Mouse (Mus musculus) hindbrain, embryonic 16.5 days (tissue): Measurements from ENCODE around the gene Olfr734. TPM values are rescaled to one million over a fixed set of nuclear protein-coding genes. Genes with fewer than 3 reads are reported as not detected.

Experiments
- ATAC-seq: fragments of 200-750 bp; cut with Nextera tagmentation; 2 replicates; pipeline ENCODE4 v1.8.0; 2017; ENCODE audit warnings: moderate TSS enrichment, moderate library complexity
- H3K27ac ChIP-seq: fragments of 300-500 bp; sonication (generic); 2 replicates; pipeline ENCODE4 v1.5.1; 2014; ENCODE audit warnings: low read depth, mild to moderate bottlenecking, control low read depth, low read length, moderate library complexity
- H3K27me3 ChIP-seq: fragments of 300-500 bp; sonication (generic); replicated peaks from 2 replicates; pipeline ENCODE4 v1.6.1; 2014; ENCODE audit warnings: low read length; ENCODE audit not compliant: control insufficient read depth, insufficient read depth
- H3K36me3 ChIP-seq: fragments of 300-500 bp; sonication (generic); 2 replicates; pipeline ENCODE4 v1.6.1; 2014; ENCODE audit warnings: mild to moderate bottlenecking, low read length, moderate library complexity, mixed read lengths; ENCODE audit not compliant: control insufficient read depth, insufficient read depth
- H3K4me1 ChIP-seq: fragments of 300-500 bp; sonication (generic); 2 replicates; pipeline ENCODE4 v1.6.1; 2014; ENCODE audit warnings: low read depth, low read length; ENCODE audit not compliant: control insufficient read depth, insufficient read depth
- H3K4me2 ChIP-seq: fragments of 300-500 bp; sonication (generic); 2 replicates; pipeline ENCODE4 v1.6.1; 2014; ENCODE audit warnings: mild to moderate bottlenecking, low read length, control low read depth, moderate library complexity
- H3K4me3 ChIP-seq: fragments of 300-500 bp; sonication (generic); 2 replicates; pipeline ENCODE4 v1.5.1; 2014; ENCODE audit warnings: mild to moderate bottlenecking, low read length, control low read depth, moderate library complexity
- H3K9ac ChIP-seq: fragments of 300-500 bp; sonication (generic); 2 replicates; pipeline ENCODE4 v1.6.1; 2014; ENCODE audit warnings: low read depth, mild to moderate bottlenecking, control low read depth, low read length, moderate library complexity
- H3K9me3 ChIP-seq: fragments of 300-500 bp; sonication (generic); 2 replicates; pipeline ENCODE4 v1.6.1; 2014; ENCODE audit warnings: mild to moderate bottlenecking, low read length, moderate library complexity; ENCODE audit not compliant: control insufficient read depth
- WGBS: fragments of 180-500 bp; shearing (Covaris S2); extraction: QIAGEN DNeasy Blood & Tissue Kit; methylation state at CpG from one replicate; pipeline ENCODE4 v1.1.7; 2014; 5-methylcytosine and 5-hydroxymethylcytosine counted together
- polyA plus RNA-seq: library from polyadenylated mRNA; unstranded; fragments of >200 nt; fragmentation: Nextera tagmentation; extraction: Ambion mirVana; gene quantifications from 2 replicates; pipeline ENCODE4 v1.2.1, GENCODE M21; 2015

Olfr734 gene
- not detected in 2 replicates for polyA plus RNA-seq

GRCm38 (mm10) chr14:50326661-50327060, at the start of gene Olfr734:
TSS of gene Olfr734 (minus strand) at chr14:50326761.
- Histone ChIP-seq H3K9ac (no peak within 1 kb of the TSS), H3K36me3 (no peaks in the 10 kb centered on the region), H3K4me3 (no peak within 1 kb of the TSS), H3K9me3 (no peaks in the 10 kb centered on the region), H3K27ac (no peak within 1 kb of the TSS), H3K4me2 (no peak within 1 kb of the TSS), H3K4me1 (no peaks in the 10 kb centered on the region), H3K27me3 (no peaks in the 10 kb centered on the region)
- no peak for ATAC-seq
- WGBS = 80% methylated on average over 1 of the region's 1 CpGs

- Histone ChIP-seq H3K9me3 (no peaks in the 10 kb centered on the region), H3K27ac (no peak overlapping the region), H3K36me3 (no peaks in the 10 kb centered on the region), H3K4me2 (no peak overlapping the region), H3K27me3 (no peaks in the 10 kb centered on the region), H3K4me1 (no peaks in the 10 kb centered on the region), H3K9ac (no peak overlapping the region), H3K4me3 (no peak overlapping the region)
- WGBS = 88% methylated on average over 2 of the region's 2 CpGs
- ATAC-seq = no peak
Observed at GRCm38 (mm10) chr14:50363561-50363960, 37.0 kb upstream of the Olfr734 start.

GRCm38 (mm10) chr14:50360480-50360879, 33.9 kb upstream of the Olfr734 start:
- Histone ChIP-seq H3K36me3 (no peaks in the 10 kb centered on the region), H3K4me3 (no peak overlapping the region), H3K9me3 (no peaks in the 10 kb centered on the region), H3K9ac (no peak overlapping the region), H3K4me1 (no peaks in the 10 kb centered on the region), H3K4me2 (no peak overlapping the region), H3K27ac (no peak overlapping the region), H3K27me3 (no peaks in the 10 kb centered on the region)
- WGBS = 90% methylated on average over 3 of the region's 3 CpGs
- no peak for ATAC-seq

DNA sequence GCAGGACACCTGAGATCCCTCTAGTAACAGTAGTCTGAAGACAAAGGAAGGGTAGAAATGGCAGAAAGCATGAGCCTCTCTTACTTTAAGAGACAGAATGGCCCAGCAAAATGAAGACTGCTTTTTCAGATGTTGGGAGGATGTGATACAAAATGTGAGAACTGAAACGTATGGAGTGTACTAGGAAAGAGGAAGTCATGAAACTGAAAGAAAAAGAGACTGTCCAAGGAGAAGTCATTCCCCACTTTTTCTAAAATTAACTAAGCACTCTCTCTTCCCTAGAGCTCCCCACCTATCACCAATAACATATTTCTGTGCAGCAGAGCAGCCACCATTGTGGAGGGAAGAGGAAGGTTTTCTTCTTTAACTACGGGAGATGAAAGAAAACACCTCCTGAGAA, 31.0 kb upstream of the Olfr734 start, which contains the start of gene Tlr11:
Gene Tlr11 (plus strand): TSS at position 322 of the 400 bp plus-strand sequence.
- H3K4me2 ChIP-seq = no peak within 1 kb of the TSS
- H3K9ac ChIP-seq = no peak within 1 kb of the TSS
- WGBS = 96% methylated on average over 2 of the region's 2 CpGs

GRCm38 (mm10) chr14:50356725-50357124, 30.2 kb upstream of the Olfr734 start:
- H3K27me3 ChIP-seq = no peaks in the 10 kb centered on the region
- no peaks in the 10 kb centered on the region for H3K4me1 ChIP-seq
- H3K4me3 ChIP-seq = no peak overlapping the region
- no peak overlapping the region for H3K27ac ChIP-seq
- 86% methylated on average over 2 of the region's 2 CpGs for WGBS
- H3K9me3 ChIP-seq = no peaks in the 10 kb centered on the region
- H3K36me3 ChIP-seq = no peaks in the 10 kb centered on the region
- H3K4me2 ChIP-seq = no peak overlapping the region
- no peak for ATAC-seq
- H3K9ac ChIP-seq = no peak overlapping the region

More for the DNA sequence above, 31.0 kb upstream of the Olfr734 start, which contains the start of gene Tlr11:
- no peaks in the 10 kb centered on the region for H3K9me3 ChIP-seq
- no peaks in the 10 kb centered on the region for H3K36me3 ChIP-seq
- H3K4me1 ChIP-seq = no peaks in the 10 kb centered on the region
- H3K4me3 ChIP-seq = no peak within 1 kb of the TSS
- no peaks in the 10 kb centered on the region for H3K27me3 ChIP-seq
- no peak within 1 kb of the TSS for H3K27ac ChIP-seq
- ATAC-seq = no peak

GRCm38 (mm10) chr14:50352438-50352837, 25.9 kb upstream of the Olfr734 start:
- Histone ChIP-seq H3K9ac (no peak overlapping the region), H3K4me1 (no peaks in the 10 kb centered on the region), H3K9me3 (no peaks in the 10 kb centered on the region), H3K4me2 (no peak overlapping the region), H3K4me3 (no peak overlapping the region), H3K27me3 (no peaks in the 10 kb centered on the region), H3K36me3 (no peaks in the 10 kb centered on the region), H3K27ac (no peak overlapping the region)
- 28% methylated on average over 3 of the region's 3 CpGs for WGBS
- ATAC-seq = no peak

- H3K36me3 ChIP-seq = no peaks in the 10 kb centered on the region
- peak; percentile 58 for ATAC-seq
- 86% methylated on average over 2 of the region's 2 CpGs for WGBS
Observed at GRCm38 (mm10) chr14:50348796-50349195, 22.2 kb upstream of the Olfr734 start, which contains the start of gene Olfr735. TSS of gene Olfr735 (minus strand) at chr14:50348872.

GRCm38 (mm10) chr14:50301422-50301821, 25.1 kb downstream of the Olfr734 start, which contains the start of gene Olfr733:
TSS of gene Olfr733 (minus strand) at chr14:50301522.
- no peaks in the 10 kb centered on the region for H3K36me3 ChIP-seq
- no peak within 1 kb of the TSS for H3K4me2 ChIP-seq

More at GRCm38 (mm10) chr14:50348796-50349195, 22.2 kb upstream of the Olfr734 start, which contains the start of gene Olfr735:
- Histone ChIP-seq H3K9me3 (no peaks in the 10 kb centered on the region), H3K27me3 (no peaks in the 10 kb centered on the region), H3K4me3 (no peak within 1 kb of the TSS), H3K9ac (no peak within 1 kb of the TSS), H3K4me1 (no peaks in the 10 kb centered on the region), H3K4me2 (no peak within 1 kb of the TSS), H3K27ac (no peak within 1 kb of the TSS)

DNA sequence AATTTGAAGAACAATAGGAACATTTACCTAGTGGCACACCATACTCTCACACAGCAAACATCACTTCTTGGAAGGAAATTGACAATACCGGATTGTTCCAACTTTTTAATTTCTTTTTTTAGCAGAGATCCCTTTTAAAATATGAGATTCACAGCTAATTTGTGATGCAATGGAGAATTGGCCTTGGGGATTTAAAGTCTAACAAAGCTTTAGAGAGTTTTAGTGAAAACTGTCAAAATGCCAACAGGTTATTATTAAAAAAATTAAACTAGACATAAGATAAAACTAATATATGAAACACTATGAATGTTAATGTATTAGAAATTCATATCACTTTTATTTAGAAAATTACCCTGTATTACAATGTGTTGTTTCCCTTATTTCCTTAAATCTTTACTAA, 42.5 kb downstream of the Olfr734 start, which contains the start of gene Olfr732:
Gene Olfr732 (minus strand): TSS at position 101 of the 400 bp plus-strand sequence.
- no peak within 1 kb of the TSS for H3K4me3 ChIP-seq
- no peaks in the 10 kb centered on the region for H3K36me3 ChIP-seq
- no peak within 1 kb of the TSS for H3K27ac ChIP-seq
- H3K27me3 ChIP-seq = no peaks in the 10 kb centered on the region
- no peak within 1 kb of the TSS for H3K4me2 ChIP-seq
- WGBS = 95% methylated on average over 1 of the region's 1 CpGs
- no peaks in the 10 kb centered on the region for H3K9me3 ChIP-seq
- ATAC-seq = no peak
- no peaks in the 10 kb centered on the region for H3K4me1 ChIP-seq
- no peak within 1 kb of the TSS for H3K9ac ChIP-seq

More at GRCm38 (mm10) chr14:50301422-50301821, 25.1 kb downstream of the Olfr734 start, which contains the start of gene Olfr733:
- H3K27ac ChIP-seq = no peak within 1 kb of the TSS
- no peak for ATAC-seq
- no peak within 1 kb of the TSS for H3K4me3 ChIP-seq
- no peaks in the 10 kb centered on the region for H3K27me3 ChIP-seq
- no peak within 1 kb of the TSS for H3K9ac ChIP-seq
- no peaks in the 10 kb centered on the region for H3K9me3 ChIP-seq
- no peaks in the 10 kb centered on the region for H3K4me1 ChIP-seq
